Mouse (Mus musculus): ENCODE results near the gene Spef2. TPM values are rescaled to one million over a fixed set of nuclear protein-coding genes. Genes with fewer than 3 reads are reported as not detected.
"Not testable (repeated sequence)": the region's sequence is repeated elsewhere in the genome, so short reads cannot be mapped to it uniquely, and the experiment has no call there.

The Spef2 gene
- total RNA-seq, 2 experiments from 2014 or later: 0.94 to 1.0 TPM

GRCm38 (mm10) chr15:9572664-9573063 is 176.0 kb downstream of the Spef2 start:
- DNase-seq (ENCODE audit: extremely low spot score in 1 of 2, low spot score in 2 of 2): no peak
- intact Hi-C loops (cut with DNase I): no loop called here

- no peak for DNase-seq (ENCODE audit: extremely low spot score in 1 of 2, low spot score in 2 of 2)
- intact Hi-C loops (cut with DNase I): no loop called here
Measured at GRCm38 (mm10) chr15:9571896-9572295, 176.8 kb downstream of the Spef2 start.

DNA sequence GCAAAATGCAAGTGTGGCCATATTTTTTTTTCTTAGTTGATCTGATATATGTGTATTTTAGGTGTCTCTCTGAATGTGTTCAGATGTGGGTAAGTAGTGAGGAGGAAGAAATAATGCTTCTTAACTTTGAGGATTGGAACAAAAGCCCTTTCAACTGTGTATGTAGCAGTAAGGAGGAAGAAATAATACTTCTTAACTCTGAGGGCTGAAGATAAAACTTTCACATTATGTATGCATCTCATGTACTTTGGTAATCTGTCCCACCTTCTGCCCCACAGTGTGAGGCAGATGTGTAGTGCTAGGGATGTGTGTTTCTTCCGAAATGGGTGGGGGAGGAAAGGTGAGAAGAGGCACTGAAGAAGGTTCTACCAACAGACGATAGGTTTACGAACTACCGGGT is 181.4 kb downstream of the Spef2 start:
- DNase-seq (ENCODE audit: extremely low spot score in 1 of 2, low spot score in 2 of 2): no peak
- intact Hi-C loops (cut with DNase I): no loop called here

GRCm38 (mm10) chr15:9565396-9565795 is 183.3 kb downstream of the Spef2 start:
- intact Hi-C loops (cut with DNase I): no loop called here
- DNase-seq (ENCODE audit: extremely low spot score in 1 of 2, low spot score in 2 of 2): no peak

DNA sequence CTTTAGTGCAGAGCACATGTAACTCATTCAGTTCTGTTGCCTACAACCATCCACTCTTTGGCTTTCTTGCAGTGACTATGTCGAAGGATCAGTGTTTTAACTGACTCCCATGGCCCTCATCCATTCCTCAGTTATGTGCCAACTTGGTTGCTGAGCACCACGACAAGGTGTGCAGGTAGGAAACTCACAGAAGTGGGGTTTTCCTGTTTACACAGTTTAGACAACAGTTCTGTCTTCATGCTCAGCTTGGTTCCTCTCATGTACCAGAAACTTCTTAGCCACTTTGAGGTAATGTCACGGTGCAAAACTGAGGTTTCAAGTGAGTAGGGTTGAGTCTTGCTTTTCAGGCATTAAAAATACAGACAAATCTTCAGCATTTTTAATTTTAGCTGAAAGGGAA is 184.5 kb downstream of the Spef2 start:
- intact Hi-C loops (cut with DNase I): no loop called here
- no peak for DNase-seq (ENCODE audit: extremely low spot score in 1 of 2, low spot score in 2 of 2)

DNA sequence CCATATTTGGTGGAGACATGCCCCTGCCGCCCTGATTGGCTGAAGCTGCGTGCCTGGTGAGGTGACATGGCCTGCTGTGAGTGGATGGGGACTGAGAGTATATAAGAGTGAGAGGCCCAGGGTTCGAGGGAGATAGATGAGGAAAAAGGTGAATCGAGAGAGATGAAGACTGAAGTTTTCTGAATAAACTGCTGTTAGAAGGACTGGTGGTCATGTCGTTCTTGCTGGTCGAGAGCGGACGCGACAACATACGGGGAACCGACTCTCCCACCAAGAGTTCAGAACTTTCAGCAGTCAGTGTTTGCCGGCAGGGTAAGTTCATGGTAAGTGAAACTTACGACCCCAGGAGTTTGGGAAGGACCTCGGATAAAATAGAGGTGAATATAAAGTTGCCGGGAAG is 191.4 kb downstream of the Spef2 start:
- DNase-seq (ENCODE audit: extremely low spot score in 1 of 2, low spot score in 2 of 2); intact Hi-C loops (cut with DNase I): not testable (repeated sequence)

DNA sequence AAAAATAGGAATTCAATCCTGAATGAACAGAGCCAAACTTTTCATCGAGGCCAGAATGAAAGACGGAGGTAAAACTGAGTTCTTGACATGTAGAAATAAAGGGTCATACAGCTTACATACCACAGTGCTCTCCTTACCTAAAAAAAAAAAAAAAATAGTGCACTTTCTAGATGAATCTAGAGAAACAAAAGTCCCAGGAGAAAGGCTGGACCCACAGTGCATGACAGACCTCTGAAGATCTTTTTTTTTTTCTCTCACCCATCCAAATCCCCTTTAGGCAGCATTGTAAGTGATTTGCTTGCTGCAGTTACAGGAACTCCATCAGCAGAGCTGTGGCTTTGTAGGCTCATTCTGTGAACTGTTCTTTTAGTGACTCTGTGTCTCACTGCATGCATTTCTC is 199.7 kb downstream of the Spef2 start:
- intact Hi-C loops (cut with DNase I): no loop called here

GRCm38 (mm10) chr15:9535200-9535599 is 213.5 kb downstream of the Spef2 start:
- no peak for DNase-seq (ENCODE audit: extremely low spot score in 1 of 2, low spot score in 2 of 2)
- intact Hi-C loops (cut with DNase I): no loop called here

More for the DNA sequence above, 199.7 kb downstream of the Spef2 start:
- no peak for DNase-seq (ENCODE audit: extremely low spot score in 1 of 2, low spot score in 2 of 2)

GRCm38 (mm10) chr15:9533356-9533902 is 215.2 kb downstream of the Spef2 start:
- intact Hi-C loops (cut with DNase I): no loop called here
- DNase-seq (ENCODE audit: extremely low spot score in 1 of 2, low spot score in 2 of 2): no peak

GRCm38 (mm10) chr15:9530076-9530475 is 218.6 kb downstream of the Spef2 start, which contains the start of gene Il7r:
TSS of gene Il7r (minus strand) at chr15:9530176.
- intact Hi-C loops (cut with DNase I): no loop called here
- no peak for DNase-seq (ENCODE audit: extremely low spot score in 1 of 2, low spot score in 2 of 2)

GRCm38 (mm10) chr15:9529646-9530045 is 219.0 kb downstream of the Spef2 start:
- DNase-seq (ENCODE audit: extremely low spot score in 1 of 2, low spot score in 2 of 2): no peak
- intact Hi-C loops (cut with DNase I): no loop called here

Other genes starting within 250 kb of the Spef2 start
- under 1 TPM; 0.26 to 0.28 TPM for gene Il7r, start 218.7 kb downstream of the Spef2 start, total RNA-seq (2021)

All from left cerebral cortex, postnatal 10 days (tissue).